Mouse (Mus musculus): Measurements from ENCODE around the gene Setd3.

- TF ChIP-seq TAL1 (conservative IDR thresholded peaks at IDR 0.05; ENCODE audit: low read depth, low read length) = no peak
- no peak for TF ChIP-seq CTCF (IDR thresholded peaks at IDR 0.05; ENCODE audit: low read depth, low read length)
Observed at GRCm38 (mm10) chr12:108118902-108119531, 60.1 kb downstream of the Setd3 start.
